9 mouse cellular contexts compared by ENCODE assay signal in genomic region chr14:78538572-78539320, GRCm38 (mm10). TPM values are rescaled to one million over a fixed set of nuclear protein-coding genes. Genes with fewer than 3 reads are reported as not detected.
A peak's percentile ranks its signal among the peaks of the same experiment; 100 is the strongest.
DNase-seq lines count a peak whose midpoint lies in the region; ATAC-seq and TF ChIP-seq lines count a peak whose summit lies in the region.
"Had no signal": no experiment of that assay in that cellular context is flagged by ENCODE, and none has a peak within 500 bp of the region (broad histone marks: within the 10 kb centered on the region; RNA-seq: fewer than 3 reads in every experiment).

No protein-coding gene starts in this region.

- peak; percentile 8 for DNase-seq in lung, postnatal 36 days
- DNase-seq in lung, postnatal 25 days (ENCODE audit: low spot score), result no peak
- DNase-seq in cerebellum, postnatal 36 days, result peak; percentile 53 to 59
- DNase-seq in hindbrain, postnatal 0 days (ENCODE audit: low spot score), result no peak
- DNase-seq in ovary, postnatal 36 days (ENCODE audit: low spot score), result no peak
- no peak for DNase-seq in thymus, postnatal 36 days
- no peak for DNase-seq in layer of hippocampus, adult 9-11 months

- H3K4me2 ChIP-seq in hindbrain, postnatal 0 days (ENCODE audit: low read depth, low read length), result no peak overlapping the region
- H3K4me2 ChIP-seq in neural tube, embryonic 13.5 days, result no peak overlapping the region

- WGBS in hindbrain, postnatal 0 days, result 45% methylated on average over 5 of the region's 5 CpGs
- WGBS in neural tube, embryonic 13.5 days, result 47% methylated on average over 5 of the region's 5 CpGs

- no peaks in the 10 kb centered on the region for H3K9me3 ChIP-seq in hindbrain, postnatal 0 days (ENCODE audit: low read length)
- H3K9me3 ChIP-seq in neural tube, embryonic 13.5 days, result no peaks in the 10 kb centered on the region

- peak overlapping the region; percentile 48; the same call in 1 of the 2 replicates for H3K27ac ChIP-seq in hindbrain, postnatal 0 days
- H3K27ac ChIP-seq in neural tube, embryonic 13.5 days (replicated peaks), result peak overlapping the region; percentile 10

- no peaks in the 10 kb centered on the region for H3K27me3 ChIP-seq in hindbrain, postnatal 0 days (ENCODE audit: insufficient read depth, low read length)
- H3K27me3 ChIP-seq in neural tube, embryonic 13.5 days, result no peaks in the 10 kb centered on the region

- peaks cover 18% of the 10 kb centered on the region for H3K4me1 ChIP-seq in hindbrain, postnatal 0 days (ENCODE audit: insufficient read depth, low read length)
- H3K4me1 ChIP-seq in neural tube, embryonic 13.5 days (replicated peaks), result peaks cover 37% of the 10 kb centered on the region

- ATAC-seq in hindbrain, postnatal 0 days, result no peak
- no peak for ATAC-seq in neural tube, embryonic 13.5 days (ENCODE audit: low read depth)
- ATAC-seq: inflammation-experienced regulatory T-cells, adult 6 months had no signal

- no peak overlapping the region for H3K9ac ChIP-seq in hindbrain, postnatal 0 days (replicated peaks; ENCODE audit: low read length)
- H3K9ac ChIP-seq in neural tube, embryonic 13.5 days, result no peak overlapping the region

- no peaks in the 10 kb centered on the region for H3K36me3 ChIP-seq in hindbrain, postnatal 0 days (ENCODE audit: insufficient read depth, low read length)
- H3K36me3 ChIP-seq in neural tube, embryonic 13.5 days, result no peaks in the 10 kb centered on the region

- TF ChIP-seq CTCF in hindbrain, postnatal 0 days (IDR thresholded peaks at IDR 0.05; ENCODE audit: low read depth), result no peak

- no peak overlapping the region for H3K4me3 ChIP-seq in hindbrain, postnatal 0 days (ENCODE audit: low read length)
- H3K4me3 ChIP-seq in neural tube, embryonic 13.5 days, result no peak overlapping the region

RNA-seq across cellular contexts. Expression of gene Akap11, which starts 2.1 kb away (rescaled TPM):
- 64.5 and 71.8 TPM in 2 replicates for total RNA-seq in hindbrain, postnatal 0 days (2014; rRNA removed)
- 28.5 and 31.3 TPM in 2 replicates for polyA plus RNA-seq in hindbrain, postnatal 0 days (2015; fragmentation: Nextera tagmentation; extraction: Ambion mirVana)
- polyA plus RNA-seq in neural tube, embryonic 13.5 days (2015; fragmentation: Nextera tagmentation; extraction: Ambion mirVana), result 32.1 and 38.2 TPM in 2 replicates

Comparison
In these comparisons a context has a peak if more than half of its experiments do, and no peak if none do; other contexts are left out.
1. DNase-seq: peak in lung, postnatal 36 days (single experiment) and cerebellum, postnatal 36 days (2 of 2); none in lung, postnatal 25 days (single experiment), hindbrain, postnatal 0 days (single experiment), ovary, postnatal 36 days (single experiment), thymus, postnatal 36 days (0 of 2) and layer of hippocampus, adult 9-11 months (single experiment).